Mouse (Mus musculus) heart, adult 18-20 months (tissue): Measurements from ENCODE around the gene Ttc41. TPM values are rescaled to one million over a fixed set of nuclear protein-coding genes. Genes with fewer than 3 reads are reported as not detected.
A peak's percentile ranks its signal among the peaks of the same experiment; 100 is the strongest.

Experiments used
- DNase-seq, 2 experiments: peaks; one replicate each; pipeline ENCODE4 v3.0.0; 2021 to 2022; ENCODE audit warnings: mixed read lengths in 1 of 2
- total RNA-seq, 2 experiments: library from RNA; stranded (reverse); gene quantifications; 2 replicates each; pipeline ENCODE4 v1.2.3; 2021

The Ttc41 gene
- total RNA-seq, 2 experiments from 2014 or later, result 1.5 to 1.9 TPM

GRCm38 (mm10) chr10:86784126-86784675, 78.6 kb downstream of the Ttc41 start:
- no peak for DNase-seq

DNA sequence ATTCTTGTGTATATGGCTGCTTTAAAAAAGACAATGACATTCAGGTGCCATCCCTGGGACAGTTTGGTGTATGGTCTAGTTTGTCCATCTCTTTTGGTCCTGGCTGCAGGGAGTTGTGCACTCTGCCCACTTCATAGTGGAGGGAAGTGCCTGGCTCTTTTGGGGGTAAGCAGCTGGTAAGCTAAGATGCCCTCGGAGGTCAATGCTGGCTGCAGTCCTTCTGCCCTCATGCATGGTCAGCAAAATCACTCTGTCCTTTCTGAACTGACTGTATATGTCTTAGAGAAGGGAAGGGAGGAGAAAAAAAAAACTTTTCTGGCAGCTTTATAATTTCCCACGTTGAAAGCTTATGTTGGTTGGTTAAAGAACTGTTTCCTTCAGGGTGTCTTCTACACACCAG, 79.8 kb downstream of the Ttc41 start:
- no peak for DNase-seq

GRCm38 (mm10) chr10:86786083-86786482, 80.5 kb downstream of the Ttc41 start:
- DNase-seq, result no peak

GRCm38 (mm10) chr10:86788193-86788592, 82.6 kb downstream of the Ttc41 start:
- no peak for DNase-seq

DNA sequence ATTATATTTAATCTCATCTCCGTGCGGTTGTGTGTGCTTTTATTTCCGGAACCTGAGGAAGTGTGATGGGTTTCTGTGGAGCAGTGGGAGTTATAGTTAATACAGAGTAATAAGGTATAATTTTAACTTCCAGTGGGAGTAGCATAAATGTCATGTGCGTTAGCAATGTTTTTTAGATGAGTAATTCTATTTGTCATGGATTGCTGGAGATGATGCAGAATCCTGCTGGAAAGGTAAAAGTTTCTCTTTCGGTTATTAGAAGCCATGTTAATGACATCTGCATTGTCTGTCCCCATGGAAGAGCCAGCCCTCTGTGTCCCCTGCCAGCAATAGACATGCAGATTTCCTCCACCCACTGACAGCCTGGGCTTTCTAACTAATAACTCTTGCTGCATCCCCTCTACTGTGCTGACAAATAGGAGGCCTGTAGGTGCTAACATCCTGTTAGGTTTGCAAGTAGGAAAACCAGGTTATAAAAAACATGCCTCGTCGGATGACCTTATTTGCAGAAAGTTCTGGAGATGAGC, 83.6 kb downstream of the Ttc41 start:
- DNase-seq, result no peak

DNA sequence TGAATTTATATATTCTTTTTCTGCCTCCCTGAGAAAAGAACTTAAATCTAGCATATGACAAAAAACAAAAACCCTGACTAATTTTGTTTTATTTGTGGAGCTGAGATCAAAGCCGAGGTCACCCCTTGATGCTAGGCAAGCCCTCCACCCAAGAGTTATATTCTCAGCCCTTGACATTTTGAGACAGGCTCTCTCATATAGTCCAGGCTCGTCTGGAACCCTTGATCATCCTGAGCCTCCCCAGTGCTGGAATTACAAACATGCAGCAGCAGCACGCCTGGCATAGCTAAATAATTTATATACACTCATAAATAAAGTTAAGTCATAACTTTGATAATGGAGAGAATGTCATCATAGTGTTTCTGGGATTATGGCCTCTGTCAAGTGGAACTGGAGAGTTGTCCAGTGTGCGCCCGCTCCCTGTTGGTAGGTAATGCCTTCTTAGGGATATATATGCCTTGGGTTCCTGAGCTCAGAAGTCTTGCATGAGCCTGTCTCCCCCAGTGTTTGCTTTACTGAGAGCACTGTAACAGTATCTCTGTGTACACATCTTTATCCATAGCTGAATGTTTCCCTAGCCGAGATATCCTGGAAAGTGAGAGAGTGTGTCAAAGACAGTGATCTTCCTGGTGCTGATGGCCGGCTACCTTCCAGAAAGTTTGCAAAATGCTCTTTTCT, 86.0 kb downstream of the Ttc41 start:
- no peak for DNase-seq

GRCm38 (mm10) chr10:86793509-86793951, 87.9 kb downstream of the Ttc41 start:
- peak; percentile 67 to 78 for DNase-seq

DNA sequence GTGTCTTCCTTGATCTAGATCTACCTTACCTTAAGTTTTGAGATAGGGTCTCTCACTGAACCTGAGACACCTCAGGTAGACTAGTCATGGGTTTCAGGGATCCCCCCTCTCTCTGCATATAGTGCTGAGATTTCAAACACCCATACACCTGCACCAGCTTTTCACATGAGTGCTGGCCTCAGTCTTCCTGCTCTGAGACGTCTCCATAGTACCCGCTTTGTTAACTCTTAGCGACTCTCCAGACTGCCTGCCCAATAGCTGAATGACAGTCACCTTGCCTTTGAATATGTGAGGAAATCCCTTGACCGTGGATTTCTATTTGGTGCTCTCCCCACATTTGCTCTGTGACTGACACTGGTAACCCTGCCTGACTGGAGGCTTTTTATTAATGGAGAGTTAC, 88.6 kb downstream of the Ttc41 start:
- DNase-seq, result no peak

DNA sequence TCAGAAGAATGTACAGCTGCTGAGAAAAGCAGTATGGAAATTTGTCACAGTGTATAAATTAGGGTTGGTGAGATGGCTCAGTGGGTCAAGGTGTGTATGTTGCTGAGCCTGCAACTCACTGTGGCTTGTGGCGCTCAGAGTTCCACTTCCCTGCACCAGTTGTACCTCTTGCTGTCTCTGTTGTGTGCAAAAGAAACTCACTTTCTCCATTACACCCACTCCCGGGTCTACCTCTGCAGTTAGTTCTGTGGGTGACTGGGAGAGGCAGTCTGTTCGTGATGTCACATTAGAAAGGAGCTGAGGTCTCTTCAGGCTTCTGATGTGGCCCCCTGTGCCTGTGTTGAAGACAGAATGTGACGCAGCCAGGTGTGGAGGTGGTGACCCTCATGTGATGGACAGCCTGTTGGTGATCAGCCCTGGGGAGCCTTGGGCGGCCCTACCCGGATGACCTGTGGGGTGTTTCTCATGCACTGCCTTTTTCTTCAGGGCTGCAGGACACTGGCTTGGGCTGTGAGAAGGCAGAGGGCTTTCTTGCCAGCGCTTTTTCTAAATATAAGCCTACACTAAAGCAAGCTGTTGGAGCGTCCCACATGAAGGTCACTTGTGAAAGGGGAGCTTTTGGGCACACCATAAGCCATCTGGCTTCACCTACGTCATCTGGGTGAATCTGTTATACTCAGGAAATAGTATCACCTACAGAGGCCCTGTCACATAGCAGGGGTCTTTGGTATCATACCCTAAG, 89.4 kb downstream of the Ttc41 start:
- peak; percentile 48 to 52 for DNase-seq

- no peak for DNase-seq
These were observed 90.6 kb downstream of the Ttc41 start for GRCm38 (mm10) chr10:86796073-86796741.

DNA sequence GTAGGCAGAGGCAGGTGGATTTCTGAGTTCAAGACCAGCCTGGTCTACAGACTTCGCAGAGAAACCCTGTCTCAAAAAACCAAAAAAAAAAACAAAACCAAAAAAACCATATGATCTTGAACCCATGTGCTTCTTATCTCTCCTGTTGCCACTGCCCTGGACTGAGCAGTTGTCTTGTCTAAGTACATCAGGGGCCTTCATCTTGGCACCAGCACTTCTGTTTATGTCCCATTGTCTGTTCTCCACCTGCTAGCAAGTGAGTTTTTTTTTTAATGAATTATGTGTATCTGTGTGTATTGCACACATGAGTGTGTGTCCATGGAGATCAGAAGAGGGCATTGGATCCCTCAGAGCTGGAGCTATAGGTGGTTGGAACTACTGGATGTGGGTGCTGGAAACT, 101.8 kb downstream of the Ttc41 start:
- no peak for DNase-seq

DNA sequence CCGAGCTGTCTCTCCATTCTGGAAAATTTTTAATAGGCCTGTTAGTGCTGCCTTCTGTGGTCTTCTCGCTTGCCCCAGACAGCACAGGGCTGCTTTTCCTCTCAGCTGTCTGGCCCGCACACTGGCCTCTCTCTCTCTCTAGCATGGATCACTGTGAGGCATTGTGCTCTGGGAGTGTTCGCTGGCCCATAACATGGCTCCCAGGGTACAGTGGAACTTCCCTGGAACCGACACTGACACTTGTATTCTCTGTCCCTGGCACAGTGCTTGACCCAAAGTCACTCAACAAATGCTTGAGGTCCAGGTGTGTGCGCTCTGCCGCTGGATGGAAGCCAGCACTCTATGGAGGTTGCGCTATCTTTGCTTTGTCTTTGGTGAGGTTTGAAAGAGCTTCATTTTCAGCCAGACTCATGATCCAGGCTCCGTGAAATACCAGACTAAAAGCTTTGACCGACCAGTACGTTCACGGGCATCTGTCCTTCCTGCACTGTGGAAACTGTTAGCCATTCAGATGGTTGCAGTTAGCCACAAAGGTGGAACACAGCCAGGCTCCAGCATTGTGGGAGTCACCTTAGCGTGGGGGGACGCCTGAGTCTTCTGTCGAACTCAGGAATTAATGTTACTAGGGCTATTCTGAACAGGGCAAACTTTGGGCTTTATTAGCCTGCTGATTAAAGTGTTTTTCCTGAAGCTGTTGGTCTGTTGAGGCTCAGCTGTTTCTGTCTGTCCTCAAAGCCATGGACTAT, 102.6 kb downstream of the Ttc41 start:
- DNase-seq, result no peak

DNA sequence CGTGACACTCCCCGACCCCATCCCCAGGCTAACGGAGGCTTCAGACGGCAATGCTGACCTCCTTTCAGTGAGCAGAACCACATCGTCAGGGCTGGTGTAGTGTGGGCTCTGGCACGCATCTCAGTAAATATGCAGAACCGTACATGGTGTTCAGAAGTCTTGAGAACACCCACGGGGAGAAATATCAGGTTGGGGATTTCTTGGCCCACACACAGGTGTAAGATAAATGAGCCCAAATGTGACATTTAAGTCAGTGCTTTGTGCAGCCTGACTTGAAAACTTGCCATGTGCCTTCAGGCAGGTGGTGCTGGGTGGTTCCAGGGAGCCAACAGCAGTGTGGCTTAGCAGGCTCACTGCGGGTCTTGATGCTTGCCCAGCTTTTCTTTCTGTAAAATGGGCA, 104.4 kb downstream of the Ttc41 start:
- DNase-seq, result no peak

- DNase-seq, result peak in 1 of 2 experiments; percentile 27
These were observed 105.0 kb downstream of the Ttc41 start for GRCm38 (mm10) chr10:86810612-86811011.

DNA sequence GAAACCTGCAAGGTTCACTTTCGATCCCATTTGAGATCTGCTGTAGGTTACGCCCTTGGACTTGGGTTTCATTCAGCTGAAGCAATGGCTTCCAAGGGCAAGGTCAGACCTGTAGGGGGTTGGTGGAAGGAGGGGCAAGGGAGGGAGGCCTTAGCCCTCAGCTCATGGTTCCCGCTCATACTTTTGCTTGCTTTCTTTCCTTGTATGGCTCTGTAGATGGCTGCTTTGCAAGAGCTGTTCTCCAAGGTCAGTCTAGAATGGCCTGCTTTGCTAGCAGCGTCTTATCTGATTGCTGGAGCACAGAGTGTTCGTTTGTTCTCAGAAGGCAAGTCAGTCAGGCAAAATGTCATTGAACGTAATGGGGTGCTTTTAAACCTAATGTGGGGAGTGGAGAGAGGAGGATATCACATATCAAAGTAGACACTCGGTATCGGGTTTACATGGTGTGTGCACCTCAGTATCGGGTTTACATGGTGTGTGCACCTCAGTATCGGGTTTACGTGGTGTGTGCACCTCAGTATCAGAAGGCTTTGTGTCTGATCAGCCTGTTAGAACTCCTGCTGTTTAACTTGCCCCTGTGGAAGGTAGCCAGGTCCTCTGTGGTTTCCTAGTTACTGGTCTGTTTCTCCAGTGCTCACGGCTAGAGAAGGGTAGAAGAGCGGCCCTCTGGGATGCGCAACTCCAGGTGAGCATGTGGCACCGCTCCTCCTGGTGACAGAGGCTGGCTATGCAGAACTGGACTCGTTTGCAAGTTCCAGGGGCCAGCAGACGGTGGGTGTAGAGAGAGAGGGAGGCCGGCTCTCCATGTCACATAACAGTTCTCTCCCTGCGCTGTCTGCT, 108.9 kb downstream of the Ttc41 start:
- DNase-seq, result peak in 1 of 2 experiments; percentile 49

DNA sequence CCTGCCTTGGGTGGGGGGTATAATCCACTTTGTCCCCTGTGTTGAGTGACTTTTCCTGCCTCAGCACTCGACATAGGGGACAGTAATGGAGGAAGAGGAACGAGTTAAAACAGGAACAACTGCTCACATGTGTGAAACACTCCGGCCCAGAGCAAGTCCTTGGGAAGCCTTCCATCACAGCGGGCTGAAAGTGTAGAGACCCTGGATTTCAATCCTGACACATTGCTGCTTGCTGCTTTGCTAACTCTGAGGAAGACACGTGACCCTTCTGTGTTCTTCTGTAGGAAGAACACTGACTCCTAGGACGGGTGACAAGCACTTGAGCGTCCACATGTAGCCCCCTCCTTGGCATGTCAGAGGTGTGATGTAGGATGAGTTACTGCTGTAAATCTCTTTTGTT, 109.5 kb downstream of the Ttc41 start:
- no peak for DNase-seq

DNA sequence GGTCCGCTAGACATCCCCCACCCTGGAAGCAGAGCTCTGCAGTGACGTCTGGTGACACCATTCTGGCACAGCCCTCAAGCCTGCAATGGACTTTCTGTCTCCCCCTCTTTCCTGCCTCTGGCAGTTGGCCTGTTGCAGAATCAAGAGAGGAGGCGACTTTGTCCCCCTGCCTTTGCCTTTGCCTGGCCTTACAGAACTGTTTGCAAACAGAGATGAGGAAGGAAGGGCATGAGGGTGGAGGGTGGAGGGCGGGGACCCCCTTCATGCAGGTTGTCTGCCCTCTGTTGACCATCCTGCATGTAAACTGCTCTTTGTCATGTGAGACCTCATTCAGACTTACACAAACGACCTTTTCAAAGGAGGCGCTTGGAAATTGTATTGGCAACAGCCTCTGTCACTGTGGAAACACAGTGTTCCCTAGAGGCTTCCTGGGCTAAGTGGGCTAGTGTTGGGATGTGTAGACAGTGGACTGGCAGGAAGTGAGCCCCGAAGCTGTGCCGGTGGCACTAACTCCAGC, 114.1 kb downstream of the Ttc41 start:
- DNase-seq, result peak; percentile 64

DNA sequence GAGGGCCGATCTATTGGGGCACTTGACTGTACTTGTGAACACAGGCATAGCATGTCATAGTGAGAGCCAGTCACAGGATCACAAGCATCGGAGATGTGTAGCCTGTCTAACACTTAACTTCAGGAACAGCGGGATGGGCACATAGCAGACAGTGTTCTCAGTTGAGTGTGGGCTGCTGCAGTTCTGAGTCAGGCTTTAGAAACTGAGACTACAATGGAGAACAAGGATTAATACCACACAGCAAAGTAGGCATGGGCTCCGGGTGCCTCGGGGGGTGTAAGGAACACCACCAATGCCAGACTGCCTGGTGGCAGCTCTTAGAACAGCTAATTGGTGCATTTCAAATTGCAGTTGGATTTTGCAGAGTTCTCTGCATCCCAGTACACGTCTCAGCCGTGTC, 115.4 kb downstream of the Ttc41 start:
- DNase-seq, result no peak

GRCm38 (mm10) chr10:86824093-86824492, 118.5 kb downstream of the Ttc41 start:
- DNase-seq, result no peak

GRCm38 (mm10) chr10:86824871-86825270, 119.3 kb downstream of the Ttc41 start:
- DNase-seq, result no peak
